Mouse (Mus musculus): ENCODE results near the gene BC016579.

The BC016579 gene

GRCm38 (mm10) chr16:45641301-45641700 lies 12.6 kb downstream of the BC016579 start:
- DNase-seq (ENCODE audit: low read depth), result no peak

- DNase-seq (ENCODE audit: low read depth), result no peak
Observed at GRCm38 (mm10) chr16:45640070-45640762, 13.7 kb downstream of the BC016579 start.

GRCm38 (mm10) chr16:45635826-45636225 lies 18.0 kb downstream of the BC016579 start:
- DNase-seq (ENCODE audit: low read depth), result no peak

- DNase-seq (ENCODE audit: low read depth), result no peak
Observed at GRCm38 (mm10) chr16:45632420-45632819, 21.4 kb downstream of the BC016579 start.

GRCm38 (mm10) chr16:45630347-45630960 lies 23.4 kb downstream of the BC016579 start:
- peak; percentile 29 for DNase-seq (ENCODE audit: low read depth)

GRCm38 (mm10) chr16:45629497-45630105 lies 24.3 kb downstream of the BC016579 start:
- no peak for DNase-seq (ENCODE audit: low read depth)

GRCm38 (mm10) chr16:45625342-45625741 lies 28.5 kb downstream of the BC016579 start:
- DNase-seq (ENCODE audit: low read depth), result no peak

- no peak for DNase-seq (ENCODE audit: low read depth)
Observed at GRCm38 (mm10) chr16:45624791-45625190, 29.1 kb downstream of the BC016579 start.

- no peak for DNase-seq (ENCODE audit: low read depth)
Observed at GRCm38 (mm10) chr16:45623230-45623629, 30.6 kb downstream of the BC016579 start.

GRCm38 (mm10) chr16:45619751-45620375 lies 34.0 kb downstream of the BC016579 start:
- no peak for DNase-seq (ENCODE audit: low read depth)

GRCm38 (mm10) chr16:45615944-45616343 lies 37.9 kb downstream of the BC016579 start:
- no peak for DNase-seq (ENCODE audit: low read depth)

GRCm38 (mm10) chr16:45613247-45613646 lies 40.6 kb downstream of the BC016579 start:
- no peak for DNase-seq (ENCODE audit: low read depth)

- no peak for DNase-seq (ENCODE audit: low read depth)
Observed at GRCm38 (mm10) chr16:45610267-45610666, 43.6 kb downstream of the BC016579 start, which contains the start of gene Gcsam. Gene Gcsam, plus strand, starts transcription at chr16:45610380.

GRCm38 (mm10) chr16:45609300-45609699 lies 44.6 kb downstream of the BC016579 start:
- DNase-seq (ENCODE audit: low read depth), result peak; percentile 25

- no peak for DNase-seq (ENCODE audit: low read depth)
Observed at GRCm38 (mm10) chr16:45608481-45608954, 45.4 kb downstream of the BC016579 start.

- DNase-seq (ENCODE audit: low read depth), result no peak
Observed at GRCm38 (mm10) chr16:45595494-45595893, 58.4 kb downstream of the BC016579 start.

- DNase-seq (ENCODE audit: low read depth), result no peak
Observed at GRCm38 (mm10) chr16:45593656-45594055, 60.2 kb downstream of the BC016579 start.

GRCm38 (mm10) chr16:45582512-45582911 lies 71.4 kb downstream of the BC016579 start:
- peak; percentile 17 for DNase-seq (ENCODE audit: low read depth)

- no peak for DNase-seq (ENCODE audit: low read depth)
Observed at GRCm38 (mm10) chr16:45579883-45580282, 74.0 kb downstream of the BC016579 start.

Measured in c-Kit-positive CD71-positive TER-119-negative erythroid progenitor cells, embryonic 14.5 days (primary cell).